Mouse (Mus musculus): ENCODE data around the gene Nck1. TPM values are rescaled to one million over a fixed set of nuclear protein-coding genes. Genes with fewer than 3 reads are reported as not detected.

Gene Nck1
- total RNA-seq (2012; rRNA removed), result 11.2 and 15.8 TPM in 2 replicates

GRCm38 (mm10) chr9:100545715-100546593, at the start of gene Nck1:
Gene Nck1, minus strand, starts transcription at chr9:100546134.
- in situ Hi-C loops (cut with MboI; ENCODE audit: low sequenced_read_pairs in 2 of 2, unreplicated experiment in 2 of 2), result no loop called here
- H3K36me3 ChIP-seq (ENCODE audit: control insufficient read depth, insufficient read depth, low read length, poor library complexity, severe bottlenecking), result no peaks in the 10 kb centered on the region
- H3K27ac ChIP-seq (ENCODE audit: insufficient read depth, low read depth, low read length, poor library complexity, severe bottlenecking), result peak within 1 kb of the TSS; percentile 55; the same call in 1 of the 2 replicates
- no peaks in the 10 kb centered on the region for H3K9me3 ChIP-seq (ENCODE audit: control insufficient read depth, insufficient read depth, low read depth, low read length)
- H3K4me3 ChIP-seq (ENCODE audit: insufficient read depth in 1 of 2, low read depth in 1 of 2, low read length in 2 of 2, poor library complexity in 1 of 2, severe bottlenecking in 1 of 2), result peak within 1 kb of the TSS; percentile 95 to 100
- TF ChIP-seq MAFK (IDR thresholded peaks at IDR 0.05; ENCODE audit: insufficient read depth, low read depth, low read length) (no peak), CHD2 (IDR thresholded peaks at IDR 0.05; ENCODE audit: low read depth, low read length) (peak; percentile 55)
- peak; percentile 96 for DNase-seq (ENCODE audit: low read depth, low spot score)
- peaks cover 0 to 2% of the 10 kb centered on the region in 2 experiments; a peak in 2 of 4 replicates for H3K4me1 ChIP-seq (ENCODE audit: control insufficient read depth in 2 of 2, insufficient read depth in 2 of 2, low read length in 2 of 2, poor library complexity in 1 of 2)
- peak within 1 kb of the TSS; percentile 96 for H3K9ac ChIP-seq (ENCODE audit: insufficient read depth, low read depth, low read length, poor library complexity, severe bottlenecking)

- Histone ChIP-seq H3K27ac (ENCODE audit: insufficient read depth, low read depth, low read length, poor library complexity, severe bottlenecking) (no peak overlapping the region), H3K9me3 (ENCODE audit: control insufficient read depth, insufficient read depth, low read depth, low read length) (no peaks in the 10 kb centered on the region), H3K36me3 (ENCODE audit: control insufficient read depth, insufficient read depth, low read length, poor library complexity, severe bottlenecking) (no peaks in the 10 kb centered on the region), H3K4me3 (ENCODE audit: insufficient read depth in 1 of 2, low read depth in 1 of 2, low read length in 2 of 2, poor library complexity in 1 of 2, severe bottlenecking in 1 of 2) (no peak overlapping the region), H3K4me1 (ENCODE audit: control insufficient read depth in 2 of 2, insufficient read depth in 2 of 2, low read length in 2 of 2, poor library complexity in 1 of 2) (no peaks in the 10 kb centered on the region), H3K9ac (ENCODE audit: insufficient read depth, low read depth, low read length, poor library complexity, severe bottlenecking) (no peak overlapping the region)
- TF ChIP-seq HCFC1 (IDR thresholded peaks at IDR 0.05; ENCODE audit: borderline replicate concordance, insufficient read depth, low read length), result no peak
- DNase-seq (ENCODE audit: low read depth, low spot score), result no peak
- in situ Hi-C loops (cut with MboI; ENCODE audit: low sequenced_read_pairs in 2 of 2, unreplicated experiment in 2 of 2), result no loop called here
Measured at GRCm38 (mm10) chr9:100590462-100590861, 44.5 kb upstream of the Nck1 start.

DNA sequence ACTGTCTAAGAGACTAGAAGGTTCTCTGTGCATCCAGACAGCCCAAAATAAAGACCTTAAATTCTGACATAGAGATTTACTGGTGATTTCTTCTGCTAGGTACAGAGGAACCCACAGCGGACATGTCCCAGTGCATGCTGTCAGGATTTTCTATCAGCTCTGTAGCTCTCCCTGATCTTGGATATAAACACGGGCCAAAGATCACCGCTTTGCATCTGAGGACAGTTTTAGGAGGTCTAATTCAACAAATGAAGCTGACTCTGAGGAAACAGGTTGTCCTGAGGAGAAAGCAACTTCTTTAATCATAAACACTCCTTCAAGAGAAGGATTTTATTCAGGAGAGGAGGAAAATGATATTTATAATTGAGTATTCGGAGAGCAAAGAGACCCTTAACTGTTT, 38.1 kb upstream of the Nck1 start:
- in situ Hi-C loops (cut with MboI; ENCODE audit: low sequenced_read_pairs in 2 of 2, unreplicated experiment in 2 of 2), result no loop called here
- TF ChIP-seq CHD2 (IDR thresholded peaks at IDR 0.05; ENCODE audit: low read depth, low read length), result no peak
- Histone ChIP-seq H3K9ac (ENCODE audit: insufficient read depth, low read depth, low read length, poor library complexity, severe bottlenecking) (no peak overlapping the region), H3K9me3 (ENCODE audit: control insufficient read depth, insufficient read depth, low read depth, low read length) (no peaks in the 10 kb centered on the region), H3K4me1 (ENCODE audit: control insufficient read depth in 2 of 2, insufficient read depth in 2 of 2, low read length in 2 of 2, poor library complexity in 1 of 2) (peaks cover 6 to 8% of the 10 kb centered on the region in 2 experiments; a peak in 3 of 4 replicates), H3K4me3 (ENCODE audit: insufficient read depth in 1 of 2, low read depth in 1 of 2, low read length in 2 of 2, poor library complexity in 1 of 2, severe bottlenecking in 1 of 2) (no peak overlapping the region), H3K36me3 (ENCODE audit: control insufficient read depth, insufficient read depth, low read length, poor library complexity, severe bottlenecking) (no peaks in the 10 kb centered on the region), H3K27ac (ENCODE audit: insufficient read depth, low read depth, low read length, poor library complexity, severe bottlenecking) (no peak overlapping the region)
- DNase-seq (ENCODE audit: low read depth, low spot score), result no peak

DNA sequence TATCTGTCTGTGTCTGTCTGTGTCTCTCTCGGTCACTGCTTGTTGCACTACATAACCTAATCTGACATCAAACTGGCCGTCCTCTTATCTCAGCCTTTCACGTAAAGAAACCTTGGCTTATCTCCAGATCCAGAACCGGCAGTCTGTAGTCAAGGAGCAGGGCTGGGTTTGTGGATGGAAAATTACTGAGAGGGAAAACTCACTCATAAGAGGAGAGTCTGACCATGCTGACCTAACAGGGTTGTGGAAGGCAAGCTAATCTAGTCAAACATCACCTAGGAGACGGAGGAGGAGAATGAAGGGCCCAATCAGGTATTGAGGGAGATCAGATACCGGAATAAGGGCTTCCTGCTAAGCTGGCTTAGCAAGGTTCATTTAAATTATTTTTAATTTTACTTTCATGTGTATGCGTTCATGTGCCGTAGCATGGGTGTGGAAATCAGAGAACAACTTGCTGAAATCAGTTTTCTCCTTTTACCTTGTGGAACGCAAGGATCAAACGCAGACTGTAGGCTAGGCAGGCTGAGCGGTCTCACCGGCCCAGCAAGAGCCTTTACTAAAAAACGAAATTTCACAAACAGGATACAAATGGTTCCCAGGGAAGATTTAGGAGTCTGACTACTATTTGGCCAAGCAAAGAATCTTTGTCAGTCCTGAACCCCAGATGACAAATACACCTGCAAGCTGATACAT, 37.1 kb upstream of the Nck1 start:
- in situ Hi-C loops (cut with MboI; ENCODE audit: low sequenced_read_pairs in 2 of 2, unreplicated experiment in 2 of 2), result no loop called here
- Histone ChIP-seq H3K9ac (ENCODE audit: insufficient read depth, low read depth, low read length, poor library complexity, severe bottlenecking) (no peak overlapping the region), H3K9me3 (ENCODE audit: control insufficient read depth, insufficient read depth, low read depth, low read length) (no peaks in the 10 kb centered on the region), H3K27ac (ENCODE audit: insufficient read depth, low read depth, low read length, poor library complexity, severe bottlenecking) (no peak overlapping the region), H3K36me3 (ENCODE audit: control insufficient read depth, insufficient read depth, low read length, poor library complexity, severe bottlenecking) (no peaks in the 10 kb centered on the region), H3K4me1 (ENCODE audit: control insufficient read depth in 2 of 2, insufficient read depth in 2 of 2, low read length in 2 of 2, poor library complexity in 1 of 2) (peaks cover 6 to 8% of the 10 kb centered on the region in 2 experiments; a peak in 3 of 4 replicates), H3K4me3 (ENCODE audit: insufficient read depth in 1 of 2, low read depth in 1 of 2, low read length in 2 of 2, poor library complexity in 1 of 2, severe bottlenecking in 1 of 2) (no peak overlapping the region)
- DNase-seq (ENCODE audit: low read depth, low spot score), result no peak
- TF ChIP-seq CHD2 (IDR thresholded peaks at IDR 0.05; ENCODE audit: low read depth, low read length) (no peak), ZC3H11A (IDR thresholded peaks at IDR 0.05; ENCODE audit: borderline replicate concordance, low read depth, low read length) (no peak), MAFK (IDR thresholded peaks at IDR 0.05; ENCODE audit: insufficient read depth, low read depth, low read length) (no peak), ZNF384 (IDR thresholded peaks at IDR 0.05; ENCODE audit: low read depth, low read length) (no peak), HCFC1 (IDR thresholded peaks at IDR 0.05; ENCODE audit: borderline replicate concordance, insufficient read depth, low read length) (no peak)

Measured in ES-E14 (cell line).